Mouse (Mus musculus): ENCODE data around the gene Prkab1. TPM values are rescaled to one million over a fixed set of nuclear protein-coding genes. Genes with fewer than 3 reads are reported as not detected.

Prkab1 gene
- total and polyA plus RNA-seq, 2 experiments from 2014 or later: 47.2 to 55.6 TPM

- H3K9me3 ChIP-seq (ENCODE audit: low read length): no peaks in the 10 kb centered on the region
- DNase-seq (no peak), ATAC-seq (no peak)
- no peak overlapping the region for H3K4me3 ChIP-seq (ENCODE audit: low read depth, low read length)
- H3K27me3 ChIP-seq (ENCODE audit: insufficient read depth, low read length): no peaks in the 10 kb centered on the region
- no peak for TF ChIP-seq CTCF (IDR thresholded peaks at IDR 0.05; ENCODE audit: low read depth)
- WGBS: 80% methylated on average over 7 of the region's 7 CpGs
- H3K4me2 ChIP-seq (ENCODE audit: low read depth): no peak overlapping the region
- no peaks in the 10 kb centered on the region for H3K4me1 ChIP-seq (ENCODE audit: insufficient read depth)
- H3K27ac ChIP-seq (ENCODE audit: low read depth, low read length): no peak overlapping the region
- H3K9ac ChIP-seq: no peak overlapping the region
- H3K36me3 ChIP-seq (ENCODE audit: insufficient read depth): no peaks in the 10 kb centered on the region
Observed at GRCm38 (mm10) chr5:116029071-116029470, 4.8 kb upstream of the Prkab1 start.

- Histone ChIP-seq H3K36me3 (ENCODE audit: insufficient read depth) (0 out of 2 replicates have a peak, but pooled peaks cover 9% of the 10 kb centered on the region), H3K4me3 (ENCODE audit: low read depth, low read length) (no peak overlapping the region), H3K4me2 (ENCODE audit: low read depth) (no peak overlapping the region), H3K9me3 (ENCODE audit: low read length) (no peaks in the 10 kb centered on the region), H3K27me3 (ENCODE audit: insufficient read depth, low read length) (no peaks in the 10 kb centered on the region), H3K4me1 (ENCODE audit: insufficient read depth) (peaks cover 7% of the 10 kb centered on the region; the same call in 1 of the 2 replicates), H3K9ac (no peak overlapping the region), H3K27ac (ENCODE audit: low read depth, low read length) (no peak overlapping the region)
- WGBS: 94% methylated on average over 14 of the region's 14 CpGs
- ATAC-seq (no peak), DNase-seq (no peak)
- no peak for TF ChIP-seq CTCF (IDR thresholded peaks at IDR 0.05; ENCODE audit: low read depth)
Observed at GRCm38 (mm10) chr5:116026561-116026960, 2.3 kb upstream of the Prkab1 start.

- no peak overlapping the region for H3K9ac ChIP-seq
Observed at GRCm38 (mm10) chr5:116026107-116026506, 1.8 kb upstream of the Prkab1 start.

GRCm38 (mm10) chr5:116023821-116024284 lies 455 bp downstream of the Prkab1 start:
- H3K9me3 ChIP-seq (ENCODE audit: low read length): no peaks in the 10 kb centered on the region
- H3K4me3 ChIP-seq (ENCODE audit: low read depth, low read length): peak overlapping the region; percentile 82
- H3K4me2 ChIP-seq (ENCODE audit: low read depth): peak overlapping the region; percentile 93
- no peaks in the 10 kb centered on the region for H3K27me3 ChIP-seq (ENCODE audit: insufficient read depth, low read length)
- WGBS: under 1% methylated on average over 28 of the region's 28 CpGs
- TF ChIP-seq CTCF (IDR thresholded peaks at IDR 0.05; ENCODE audit: low read depth): no peak
- H3K36me3 ChIP-seq (ENCODE audit: insufficient read depth): peaks cover 34% of the 10 kb centered on the region
- ATAC-seq: peak; percentile 57
- peak; percentile 44 for DNase-seq
- H3K4me1 ChIP-seq (ENCODE audit: insufficient read depth): peaks cover 7% of the 10 kb centered on the region; the same call in 1 of the 2 replicates
- peak overlapping the region; percentile 79 for H3K27ac ChIP-seq (ENCODE audit: low read depth, low read length)
- H3K9ac ChIP-seq: peak overlapping the region; percentile 70

More at GRCm38 (mm10) chr5:116026107-116026506, 1.8 kb upstream of the Prkab1 start:
- Histone ChIP-seq H3K36me3 (ENCODE audit: insufficient read depth) (peaks cover 14% of the 10 kb centered on the region; the same call in 1 of the 2 replicates), H3K4me1 (ENCODE audit: insufficient read depth) (peaks cover 7% of the 10 kb centered on the region; the same call in 1 of the 2 replicates), H3K27ac (ENCODE audit: low read depth, low read length) (no peak overlapping the region), H3K4me2 (ENCODE audit: low read depth) (no peak overlapping the region), H3K4me3 (ENCODE audit: low read depth, low read length) (no peak overlapping the region), H3K9me3 (ENCODE audit: low read length) (no peaks in the 10 kb centered on the region), H3K27me3 (ENCODE audit: insufficient read depth, low read length) (no peaks in the 10 kb centered on the region)
- WGBS: 91% methylated on average over 5 of the region's 5 CpGs
- no peak for ATAC-seq
- DNase-seq: no peak
- no peak for TF ChIP-seq CTCF (IDR thresholded peaks at IDR 0.05; ENCODE audit: low read depth)

- Histone ChIP-seq H3K27me3 (ENCODE audit: insufficient read depth, low read length) (no peaks in the 10 kb centered on the region), H3K4me1 (ENCODE audit: insufficient read depth) (peaks cover 7% of the 10 kb centered on the region; the same call in 1 of the 2 replicates), H3K36me3 (ENCODE audit: insufficient read depth) (peaks cover 40% of the 10 kb centered on the region), H3K9ac (peak overlapping the region; percentile 70; the same call in 1 of the 2 replicates), H3K27ac (ENCODE audit: low read depth, low read length) (no peak overlapping the region), H3K9me3 (ENCODE audit: low read length) (no peaks in the 10 kb centered on the region), H3K4me2 (ENCODE audit: low read depth) (peak overlapping the region; percentile 93), H3K4me3 (ENCODE audit: low read depth, low read length) (peak overlapping the region; percentile 82)
- ATAC-seq (no peak), DNase-seq (peak; percentile 37)
- no peak for TF ChIP-seq CTCF (IDR thresholded peaks at IDR 0.05; ENCODE audit: low read depth)
- 4% methylated on average over 8 of the region's 8 CpGs for WGBS
Observed at GRCm38 (mm10) chr5:116023251-116023661, 1.1 kb downstream of the Prkab1 start.

GRCm38 (mm10) chr5:116022658-116023200 lies 1.6 kb downstream of the Prkab1 start:
- no peak for TF ChIP-seq CTCF (IDR thresholded peaks at IDR 0.05; ENCODE audit: low read depth)
- no peak for ATAC-seq
- WGBS: 84% methylated on average over 7 of the region's 7 CpGs
- H3K9ac ChIP-seq: no peak overlapping the region
- H3K4me3 ChIP-seq (ENCODE audit: low read depth, low read length): no peak overlapping the region
- no peak for DNase-seq
- H3K27me3 ChIP-seq (ENCODE audit: insufficient read depth, low read length): no peaks in the 10 kb centered on the region
- H3K4me1 ChIP-seq (ENCODE audit: insufficient read depth): peaks cover 7% of the 10 kb centered on the region; the same call in 1 of the 2 replicates
- H3K27ac ChIP-seq (ENCODE audit: low read depth, low read length): no peak overlapping the region
- no peaks in the 10 kb centered on the region for H3K9me3 ChIP-seq (ENCODE audit: low read length)
- H3K36me3 ChIP-seq (ENCODE audit: insufficient read depth): peaks cover 46% of the 10 kb centered on the region
- peak overlapping the region; percentile 93; the same call in 1 of the 2 replicates for H3K4me2 ChIP-seq (ENCODE audit: low read depth)

GRCm38 (mm10) chr5:116022131-116022530 lies 2.2 kb downstream of the Prkab1 start:
- Histone ChIP-seq H3K36me3 (ENCODE audit: insufficient read depth) (peaks cover 52% of the 10 kb centered on the region), H3K9ac (no peak overlapping the region), H3K4me1 (ENCODE audit: insufficient read depth) (peaks cover 7% of the 10 kb centered on the region; the same call in 1 of the 2 replicates), H3K4me3 (ENCODE audit: low read depth, low read length) (no peak overlapping the region), H3K9me3 (ENCODE audit: low read length) (no peaks in the 10 kb centered on the region), H3K27ac (ENCODE audit: low read depth, low read length) (no peak overlapping the region), H3K27me3 (ENCODE audit: insufficient read depth, low read length) (no peaks in the 10 kb centered on the region), H3K4me2 (ENCODE audit: low read depth) (no peak overlapping the region)
- no peak for TF ChIP-seq CTCF (IDR thresholded peaks at IDR 0.05; ENCODE audit: low read depth)
- WGBS: 95% methylated on average over 12 of the region's 12 CpGs
- DNase-seq (no peak), ATAC-seq (no peak)
